Mouse (Mus musculus): Measurements from ENCODE around the gene Tbc1d22a. TPM values are rescaled to one million over a fixed set of nuclear protein-coding genes. Genes with fewer than 3 reads are reported as not detected.

Gene Tbc1d22a
- total RNA-seq, 2 experiments from 2014 or later: 31.8 to 33.4 TPM

- DNase-seq (ENCODE audit: low spot score in 2 of 2): no peak
- intact Hi-C loops (cut with DNase I): no loop called here
These were observed 235.5 kb downstream of the Tbc1d22a start for GRCm38 (mm10) chr15:86449794-86450193.

GRCm38 (mm10) chr15:86459413-86459812 is 245.2 kb downstream of the Tbc1d22a start:
- DNase-seq (ENCODE audit: low spot score in 2 of 2): no peak
- intact Hi-C loops (cut with DNase I): no loop called here

- DNase-seq (ENCODE audit: low spot score in 2 of 2): no peak
- intact Hi-C loops (cut with DNase I): no loop called here
These were observed 248.4 kb downstream of the Tbc1d22a start for GRCm38 (mm10) chr15:86462636-86463035.

- intact Hi-C loops (cut with DNase I): no loop called here
- no peak for DNase-seq (ENCODE audit: low spot score in 2 of 2)
These were observed 253.8 kb downstream of the Tbc1d22a start for GRCm38 (mm10) chr15:86468082-86468481.

- intact Hi-C loops (cut with DNase I): loop anchor here (10.0 kb wide), 1 partner anchor 216 kb away; no protein-coding TSS in a partner anchor
These were observed 256.9 kb downstream of the Tbc1d22a start for GRCm38 (mm10) chr15:86471136-86471535.

GRCm38 (mm10) chr15:86473473-86473872 is 259.2 kb downstream of the Tbc1d22a start:
- no peak for DNase-seq (ENCODE audit: low spot score in 2 of 2)
- intact Hi-C loops (cut with DNase I): loop anchor here (10.0 kb wide), 1 partner anchor 219 kb away; no protein-coding TSS in a partner anchor

More at GRCm38 (mm10) chr15:86471136-86471535, 256.9 kb downstream of the Tbc1d22a start:
- DNase-seq (ENCODE audit: low spot score in 2 of 2): no peak

GRCm38 (mm10) chr15:86474951-86475350 is 260.7 kb downstream of the Tbc1d22a start:
- DNase-seq (ENCODE audit: low spot score in 2 of 2): no peak
- intact Hi-C loops (cut with DNase I): loop anchor here (10.0 kb wide), 1 partner anchor 220 kb away; no protein-coding TSS in a partner anchor

- intact Hi-C loops (cut with DNase I): loop anchor here (10.0 kb wide), 1 partner anchor 222 kb away; no protein-coding TSS in a partner anchor
- peak in 1 of 2 experiments; percentile 22 for DNase-seq (ENCODE audit: low spot score in 2 of 2)
These were observed 262.2 kb downstream of the Tbc1d22a start for GRCm38 (mm10) chr15:86476483-86476882.

- no peak for DNase-seq (ENCODE audit: low spot score in 2 of 2)
- intact Hi-C loops (cut with DNase I): loop anchor here (10.0 kb wide), 1 partner anchor 222 kb away; no protein-coding TSS in a partner anchor
These were observed 262.8 kb downstream of the Tbc1d22a start for GRCm38 (mm10) chr15:86477032-86477431.

GRCm38 (mm10) chr15:86477471-86477992 is 263.3 kb downstream of the Tbc1d22a start:
- no peak for DNase-seq (ENCODE audit: low spot score in 2 of 2)
- intact Hi-C loops (cut with DNase I): loop anchor here (10.0 kb wide), 1 partner anchor 223 kb away; no protein-coding TSS in a partner anchor

GRCm38 (mm10) chr15:86478685-86479502 is 264.6 kb downstream of the Tbc1d22a start:
- intact Hi-C loops (cut with DNase I): loop anchor here (10.0 kb wide), 1 partner anchor 224 kb away; no protein-coding TSS in a partner anchor
- DNase-seq (ENCODE audit: low spot score in 2 of 2): no peak

GRCm38 (mm10) chr15:86482362-86482761 is 268.1 kb downstream of the Tbc1d22a start:
- intact Hi-C loops (cut with DNase I): no loop called here
- DNase-seq (ENCODE audit: low spot score in 2 of 2): no peak

GRCm38 (mm10) chr15:86485815-86486214 is 271.6 kb downstream of the Tbc1d22a start:
- no peak for DNase-seq (ENCODE audit: low spot score in 2 of 2)
- intact Hi-C loops (cut with DNase I): no loop called here

GRCm38 (mm10) chr15:86487359-86487758 is 273.1 kb downstream of the Tbc1d22a start:
- intact Hi-C loops (cut with DNase I): no loop called here
- peak in 1 of 2 experiments; percentile 45 for DNase-seq (ENCODE audit: low spot score in 2 of 2)

GRCm38 (mm10) chr15:86491434-86492099 is 277.3 kb downstream of the Tbc1d22a start:
- no peak for DNase-seq (ENCODE audit: low spot score in 2 of 2)
- intact Hi-C loops (cut with DNase I): no loop called here

GRCm38 (mm10) chr15:86492636-86493035 is 278.4 kb downstream of the Tbc1d22a start:
- DNase-seq (ENCODE audit: low spot score in 2 of 2): no peak
- intact Hi-C loops (cut with DNase I): no loop called here

GRCm38 (mm10) chr15:86496209-86496608 is 281.9 kb downstream of the Tbc1d22a start:
- DNase-seq (ENCODE audit: low spot score in 2 of 2): no peak
- intact Hi-C loops (cut with DNase I): no loop called here

- intact Hi-C loops (cut with DNase I): no loop called here
These were observed 282.4 kb downstream of the Tbc1d22a start for GRCm38 (mm10) chr15:86496646-86497045.

GRCm38 (mm10) chr15:86500536-86500935 is 286.3 kb downstream of the Tbc1d22a start:
- no peak for DNase-seq (ENCODE audit: low spot score in 2 of 2)
- intact Hi-C loops (cut with DNase I): no loop called here

More at GRCm38 (mm10) chr15:86496646-86497045, 282.4 kb downstream of the Tbc1d22a start:
- no peak for DNase-seq (ENCODE audit: low spot score in 2 of 2)

GRCm38 (mm10) chr15:86503413-86503812 is 289.2 kb downstream of the Tbc1d22a start:
- intact Hi-C loops (cut with DNase I): no loop called here
- no peak for DNase-seq (ENCODE audit: low spot score in 2 of 2)
